Comparison of ENCODE assay signal across 13 mouse cellular contexts in genomic region chr8:78556773-78557434, GRCm38 (mm10). TPM values are rescaled to one million over a fixed set of nuclear protein-coding genes. Genes with fewer than 3 reads are reported as not detected.
DNase-seq lines count a peak whose midpoint lies in the region; ATAC-seq lines count a peak whose summit lies in the region.
"Had no signal": no experiment of that assay in that cellular context is flagged by ENCODE, and none has a peak within 500 bp of the region (broad histone marks: within the 10 kb centered on the region; RNA-seq: fewer than 3 reads in every experiment).

No protein-coding gene starts in this region.

- ATAC-seq in forebrain, embryonic 15.5 days (replicated peaks): peak; percentile 82
- ATAC-seq in midbrain, embryonic 11.5 days (ENCODE audit: low FRiP score): peak; percentile 88
- ATAC-seq: lung, postnatal 0 days had no signal

- H3K9me3 ChIP-seq in forebrain, embryonic 15.5 days: no peaks in the 10 kb centered on the region
- no peaks in the 10 kb centered on the region for H3K9me3 ChIP-seq in midbrain, embryonic 11.5 days (ENCODE audit: control insufficient read depth, low read length)
- H3K9me3 ChIP-seq: stomach, embryonic 15.5 days had no signal

- no peak overlapping the region for H3K4me2 ChIP-seq in forebrain, embryonic 15.5 days (replicated peaks)
- H3K4me2 ChIP-seq in midbrain, embryonic 11.5 days: peak overlapping the region; percentile 29
- H3K4me2 ChIP-seq: heart, embryonic 12.5 days; stomach, embryonic 15.5 days had no signal

- H3K27ac ChIP-seq in forebrain, embryonic 15.5 days (replicated peaks): no peak overlapping the region
- H3K27ac ChIP-seq in midbrain, embryonic 11.5 days (ENCODE audit: low read depth, low read length): peak overlapping the region; percentile 61
- H3K27ac ChIP-seq: stomach, embryonic 15.5 days had no signal

- WGBS in forebrain, embryonic 15.5 days: 11% methylated on average over 11 of the region's 11 CpGs
- 20% methylated on average over 11 of the region's 11 CpGs for WGBS in midbrain, embryonic 11.5 days

- H3K4me1 ChIP-seq in forebrain, embryonic 15.5 days: peaks cover 12% of the 10 kb centered on the region
- H3K4me1 ChIP-seq in midbrain, embryonic 11.5 days (ENCODE audit: control insufficient read depth, insufficient read depth, low read length): peaks cover 14% of the 10 kb centered on the region
- H3K4me1 ChIP-seq: stomach, embryonic 15.5 days had no signal

- H3K27me3 ChIP-seq in forebrain, embryonic 15.5 days: no peaks in the 10 kb centered on the region
- H3K27me3 ChIP-seq in midbrain, embryonic 11.5 days (ENCODE audit: control insufficient read depth, insufficient read depth, low read length): no peaks in the 10 kb centered on the region
- H3K27me3 ChIP-seq: heart, embryonic 12.5 days; stomach, embryonic 15.5 days had no signal

- no peak overlapping the region for H3K9ac ChIP-seq in forebrain, embryonic 15.5 days (replicated peaks)
- no peak overlapping the region for H3K9ac ChIP-seq in midbrain, embryonic 11.5 days (ENCODE audit: low read length)
- H3K9ac ChIP-seq: heart, embryonic 12.5 days; stomach, embryonic 15.5 days had no signal

- H3K4me3 ChIP-seq in forebrain, embryonic 15.5 days: no peak overlapping the region
- no peak overlapping the region for H3K4me3 ChIP-seq in midbrain, embryonic 11.5 days (ENCODE audit: low read depth, low read length)
- H3K4me3 ChIP-seq: heart, embryonic 12.5 days; stomach, embryonic 15.5 days had no signal

- H3K36me3 ChIP-seq in forebrain, embryonic 15.5 days: no peaks in the 10 kb centered on the region
- H3K36me3 ChIP-seq in midbrain, embryonic 11.5 days (ENCODE audit: control insufficient read depth, insufficient read depth, low read length): no peaks in the 10 kb centered on the region; the same call in 1 of the 2 replicates
- H3K36me3 ChIP-seq: stomach, embryonic 15.5 days had no signal

- DNase-seq in ES-CJ7 (ENCODE audit: low read depth, low spot score) (peak; percentile 89), ZHBTc4 (ENCODE audit: low read depth, low spot score) (peak; percentile 69)
- peak; percentile 89 for DNase-seq in midbrain, embryonic 11.5 days (ENCODE audit: low spot score, missing footprints)
- no peak for DNase-seq in Muller cell, postnatal 12 days (ENCODE audit: inconsistent ontology term)
- DNase-seq in lung, adult 18-20 months: no peak
- no peak for DNase-seq in ovary, postnatal 36 days (ENCODE audit: low spot score)
- DNase-seq: adrenal gland, adult 2 months; layer of hippocampus, adult 9-11 months; right cerebral cortex, postnatal 25 days had no signal

RNA-seq across cellular contexts. Expression of gene Slc10a7, which starts 47.8 kb away (rescaled TPM):
- polyA plus RNA-seq in forebrain, embryonic 15.5 days (2015; fragmentation: Nextera tagmentation; extraction: Ambion mirVana): 8.9 and 10.7 TPM in 2 replicates
- 7.3 and 8.3 TPM in 2 replicates for polyA plus RNA-seq in midbrain, embryonic 11.5 days (2014; fragmentation: Nextera tagmentation; extraction: Ambion mirVana)

RNA-seq across cellular contexts. Expression of gene Rbmxl1, which starts 48.2 kb away (rescaled TPM):
- 242 and 250 TPM in 2 replicates for polyA plus RNA-seq in forebrain, embryonic 15.5 days (2015; fragmentation: Nextera tagmentation; extraction: Ambion mirVana)
- 412 and 434 TPM in 2 replicates for polyA plus RNA-seq in midbrain, embryonic 11.5 days (2014; fragmentation: Nextera tagmentation; extraction: Ambion mirVana)

Comparison
In these comparisons a context has a peak if more than half of its experiments do, and no peak if none do; other contexts are left out.
1. DNase-seq: peak in ES-CJ7 (single experiment), ZHBTc4 (single experiment) and midbrain, embryonic 11.5 days (single experiment); none in Muller cell, postnatal 12 days (single experiment), lung, adult 18-20 months (0 of 2) and ovary, postnatal 36 days (single experiment).